Mouse (Mus musculus) stomach, postnatal 0 days (tissue): ENCODE results near the gene 2310011J03Rik. TPM values are rescaled to one million over a fixed set of nuclear protein-coding genes. Genes with fewer than 3 reads are reported as not detected.

Experiments
- ATAC-seq: fragments of 200-750 bp; cut with Nextera tagmentation; 2 replicates; pipeline ENCODE4 v1.8.0; 2017; ENCODE audit not compliant: low FRiP score, low TSS enrichment
- DNase-seq: peaks from one replicate; pipeline ENCODE4 v3.0.0-alpha.2; 2016; ENCODE audit warnings: low spot score
- H3K27ac ChIP-seq: fragments of 300-500 bp; sonication (generic); replicated peaks from 2 replicates; pipeline ENCODE4 v1.5.1; 2014; ENCODE audit warnings: mild to moderate bottlenecking, control low read depth
- H3K27me3 ChIP-seq: fragments of 300-500 bp; sonication (generic); 2 replicates; pipeline ENCODE4 v1.6.1; 2014; ENCODE audit warnings: low read length; ENCODE audit not compliant: control insufficient read depth, insufficient read depth
- H3K36me3 ChIP-seq: fragments of 300-500 bp; sonication (generic); 2 replicates; pipeline ENCODE4 v1.6.1; 2014; ENCODE audit warnings: low read length, mixed read lengths; ENCODE audit not compliant: control insufficient read depth, insufficient read depth
- H3K4me1 ChIP-seq: fragments of 300-500 bp; sonication (generic); replicated peaks from 2 replicates; pipeline ENCODE4 v1.6.1; 2014; ENCODE audit warnings: antibody characterized with exemption; ENCODE audit not compliant: control insufficient read depth, insufficient read depth
- H3K4me2 ChIP-seq: fragments of 300-500 bp; sonication (generic); replicated peaks from 2 replicates; pipeline ENCODE4 v1.6.1; 2014; ENCODE audit warnings: low read depth, mild to moderate bottlenecking, control low read depth, moderate library complexity
- H3K4me3 ChIP-seq: fragments of 300-500 bp; sonication (generic); 2 replicates; pipeline ENCODE4 v1.5.1; 2014; ENCODE audit warnings: low read depth, low read length, control low read depth
- H3K9ac ChIP-seq: fragments of 300-500 bp; sonication (generic); 2 replicates; pipeline ENCODE4 v1.6.1; 2014; ENCODE audit warnings: mild to moderate bottlenecking, low read length, control low read depth, mixed read lengths
- H3K9me3 ChIP-seq: fragments of 300-500 bp; sonication (generic); 2 replicates; pipeline ENCODE4 v1.6.1; 2016; ENCODE audit warnings: low read length; ENCODE audit not compliant: control insufficient read depth
- CTCF ChIP-seq: IDR thresholded peaks from 2 replicates; pipeline ENCODE4 v1.5.1; 2016; ENCODE audit warnings: antibody characterized with exemption, low read depth, mild to moderate bottlenecking, moderate library complexity
- EP300 ChIP-seq: optimal IDR thresholded peaks from 2 replicates; pipeline ENCODE3; 2016; ENCODE audit warnings: antibody characterized with exemption
- WGBS: fragments of 180-500 bp; shearing (Covaris S2); extraction: QIAGEN DNeasy Blood & Tissue Kit; methylation state at CpG from one replicate; pipeline ENCODE4 v1.1.7; 2014; 5-methylcytosine and 5-hydroxymethylcytosine counted together
- polyA plus RNA-seq: library from polyadenylated mRNA; unstranded; fragments of >200 nt; fragmentation: Nextera tagmentation; extraction: Ambion mirVana; gene quantifications from 2 replicates; pipeline ENCODE4 v1.2.1, GENCODE M21; 2015

The 2310011J03Rik gene
- polyA plus RNA-seq, 1 experiment from 2014 or later: 50.3 TPM

- Histone ChIP-seq H3K4me3 (peak within 1 kb of the TSS; percentile 31), H3K27ac (no peak within 1 kb of the TSS), H3K4me1 (no peaks in the 10 kb centered on the region), H3K4me2 (peak within 1 kb of the TSS; percentile 56), H3K27me3 (no peaks in the 10 kb centered on the region; the same call in 1 of the 2 replicates), H3K36me3 (peaks cover 8% of the 10 kb centered on the region), H3K9ac (peak within 1 kb of the TSS; percentile 36), H3K9me3 (no peaks in the 10 kb centered on the region)
- DNase-seq (peak; percentile 75), ATAC-seq (peak; percentile 18; the same call in 1 of the 2 replicates)
- TF ChIP-seq EP300 (no peak), CTCF (peak; percentile 80)
- WGBS: 3% methylated on average over 26 of the region's 26 CpGs
Measured at GRCm38 (mm10) chr10:80295618-80296425, 24.5 kb downstream of the 2310011J03Rik start, which contains the start of gene Apc2. TSS of gene Apc2 (plus strand) at chr10:80295977.

- no peak for TF ChIP-seq EP300
- no peak for TF ChIP-seq CTCF
- Histone ChIP-seq H3K4me3 (no peak overlapping the region), H3K9ac (no peak overlapping the region), H3K36me3 (peaks cover 8% of the 10 kb centered on the region), H3K27me3 (no peaks in the 10 kb centered on the region; the same call in 1 of the 2 replicates), H3K4me1 (no peaks in the 10 kb centered on the region), H3K9me3 (no peaks in the 10 kb centered on the region), H3K4me2 (no peak overlapping the region), H3K27ac (no peak overlapping the region)
- DNase-seq: no peak
- 45% methylated on average over 7 of the region's 7 CpGs for WGBS
- no peak for ATAC-seq
Measured at GRCm38 (mm10) chr10:80294788-80295303, 25.5 kb downstream of the 2310011J03Rik start.

GRCm38 (mm10) chr10:80294311-80294710 lies 26.0 kb downstream of the 2310011J03Rik start:
- peaks cover 8% of the 10 kb centered on the region for H3K36me3 ChIP-seq
- no peak overlapping the region for H3K9ac ChIP-seq
- 67% methylated on average over 4 of the region's 4 CpGs for WGBS
- no peaks in the 10 kb centered on the region for H3K9me3 ChIP-seq
- ATAC-seq (no peak), DNase-seq (no peak)
- no peaks in the 10 kb centered on the region for H3K4me1 ChIP-seq
- H3K27me3 ChIP-seq: no peaks in the 10 kb centered on the region; the same call in 1 of the 2 replicates
- no peak overlapping the region for H3K27ac ChIP-seq
- TF ChIP-seq EP300: no peak
- TF ChIP-seq CTCF: no peak
- no peak overlapping the region for H3K4me2 ChIP-seq
- no peak overlapping the region for H3K4me3 ChIP-seq

- H3K4me3 ChIP-seq: peak overlapping the region; percentile 90
- peak overlapping the region; percentile 95 for H3K27ac ChIP-seq
- DNase-seq: no peak
- no peak for ATAC-seq
- H3K9ac ChIP-seq: peak overlapping the region; percentile 97
- H3K27me3 ChIP-seq: no peaks in the 10 kb centered on the region
- peak overlapping the region; percentile 68 for H3K4me2 ChIP-seq
- 17% methylated on average over 14 of the region's 14 CpGs for WGBS
- no peaks in the 10 kb centered on the region for H3K9me3 ChIP-seq
- H3K36me3 ChIP-seq: peaks cover 8% of the 10 kb centered on the region
- no peaks in the 10 kb centered on the region for H3K4me1 ChIP-seq
- TF ChIP-seq EP300: no peak
- TF ChIP-seq CTCF: peak; percentile 35
Measured at GRCm38 (mm10) chr10:80293325-80293724, 27.0 kb downstream of the 2310011J03Rik start.

GRCm38 (mm10) chr10:80292251-80293146 lies 27.8 kb downstream of the 2310011J03Rik start, which contains the start of gene Rps15:
TSS of gene Rps15 (plus strand) at chr10:80292453.
- peak within 1 kb of the TSS; percentile 68 for H3K4me2 ChIP-seq
- peaks cover 8% of the 10 kb centered on the region for H3K36me3 ChIP-seq
- peak within 1 kb of the TSS; percentile 95 for H3K27ac ChIP-seq
- H3K9ac ChIP-seq: peak within 1 kb of the TSS; percentile 97
- H3K4me3 ChIP-seq: peak within 1 kb of the TSS; percentile 90
- H3K4me1 ChIP-seq: no peaks in the 10 kb centered on the region
- peak; percentile 88 for ATAC-seq
- H3K9me3 ChIP-seq: no peaks in the 10 kb centered on the region
- peak; percentile 89 for TF ChIP-seq EP300
- peak; percentile 83 for TF ChIP-seq CTCF
- WGBS: under 1% methylated on average over 71 of the region's 72 CpGs
- H3K27me3 ChIP-seq: no peaks in the 10 kb centered on the region
- peak; percentile 96 for DNase-seq
